Mouse (Mus musculus) testis, adult 2 months (tissue): ENCODE measurements around the gene Umodl1. TPM values are rescaled to one million over a fixed set of nuclear protein-coding genes. Genes with fewer than 3 reads are reported as not detected.
A peak's percentile ranks its signal among the peaks of the same experiment; 100 is the strongest.

Experiments
- H3K27ac ChIP-seq: fragments of 200-500 bp; 2 replicates; pipeline ENCODE4 v1.5.1; 2012; ENCODE audit warnings: low read depth, low read length; ENCODE audit not compliant: control insufficient read depth, insufficient read depth
- H3K27me3 ChIP-seq: fragments of 200-500 bp; 2 replicates; pipeline ENCODE4 v1.6.1; 2012; ENCODE audit warnings: mild to moderate bottlenecking, low read length, moderate library complexity; ENCODE audit not compliant: control insufficient read depth, insufficient read depth
- H3K36me3 ChIP-seq: fragments of 200-500 bp; 2 replicates; pipeline ENCODE4 v1.6.1; 2012; ENCODE audit warnings: mild to moderate bottlenecking, low read length; ENCODE audit not compliant: control insufficient read depth, insufficient read depth
- H3K4me1 ChIP-seq: fragments of 200-500 bp; 2 replicates; pipeline ENCODE4 v1.6.1; 2012; ENCODE audit warnings: low read length; ENCODE audit not compliant: control insufficient read depth, insufficient read depth
- H3K4me3 ChIP-seq: fragments of 200-500 bp; 2 replicates; pipeline ENCODE4 v1.5.1; 2012; ENCODE audit warnings: low read depth, mild to moderate bottlenecking, low read length, moderate library complexity, mixed read lengths; ENCODE audit not compliant: control insufficient read depth
- CTCF ChIP-seq: fragments of 200-500 bp; IDR thresholded peaks from 2 replicates; pipeline ENCODE4 v1.5.1; 2012; ENCODE audit warnings: low read depth, mild to moderate bottlenecking, inconsistent platforms, low read length, moderate library complexity; ENCODE audit not compliant: control insufficient read depth, insufficient read depth, insufficient replicate concordance
- POLR2A ChIP-seq: fragments of 200-500 bp; IDR thresholded peaks from 2 replicates; pipeline ENCODE4 v1.6.1; 2012; ENCODE audit warnings: low read depth, mild to moderate bottlenecking, inconsistent platforms, low read length, moderate library complexity; ENCODE audit not compliant: control insufficient read depth
- polyA plus RNA-seq: library from polyadenylated mRNA; depleted of rRNA; stranded (reverse); fragments of >200 nt; gene quantifications from 2 replicates; pipeline ENCODE4 v1.2.3, GENCODE M21; 2012

Umodl1 gene
- polyA plus RNA-seq, 1 experiment = 10.7 TPM

- H3K27me3 ChIP-seq = no peaks in the 10 kb centered on the region
- no peaks in the 10 kb centered on the region for H3K36me3 ChIP-seq
- no peak overlapping the region for H3K27ac ChIP-seq
- H3K4me3 ChIP-seq = no peak overlapping the region
- H3K4me1 ChIP-seq = no peaks in the 10 kb centered on the region
- TF ChIP-seq CTCF = no peak
- TF ChIP-seq POLR2A = no peak
These were observed 23.6 kb upstream of the Umodl1 start for GRCm38 (mm10) chr17:30930827-30931226.

GRCm38 (mm10) chr17:30932836-30933235 is 21.6 kb upstream of the Umodl1 start:
- no peaks in the 10 kb centered on the region for H3K27me3 ChIP-seq
- no peak overlapping the region for H3K27ac ChIP-seq
- H3K4me3 ChIP-seq = no peak overlapping the region
- TF ChIP-seq CTCF = no peak
- no peak for TF ChIP-seq POLR2A
- no peaks in the 10 kb centered on the region for H3K4me1 ChIP-seq
- H3K36me3 ChIP-seq = no peaks in the 10 kb centered on the region

- Histone ChIP-seq H3K4me1 (no peaks in the 10 kb centered on the region), H3K36me3 (no peaks in the 10 kb centered on the region), H3K4me3 (no peak overlapping the region), H3K27me3 (no peaks in the 10 kb centered on the region), H3K27ac (no peak overlapping the region)
- no peak for TF ChIP-seq CTCF
- no peak for TF ChIP-seq POLR2A
These were observed 19.1 kb upstream of the Umodl1 start for GRCm38 (mm10) chr17:30935301-30935700.

- Histone ChIP-seq H3K4me3 (no peak overlapping the region), H3K36me3 (no peaks in the 10 kb centered on the region), H3K27ac (no peak overlapping the region), H3K4me1 (no peaks in the 10 kb centered on the region), H3K27me3 (no peaks in the 10 kb centered on the region)
- no peak for TF ChIP-seq POLR2A
- no peak for TF ChIP-seq CTCF
These were observed 15.9 kb upstream of the Umodl1 start for GRCm38 (mm10) chr17:30938554-30938953.

DNA sequence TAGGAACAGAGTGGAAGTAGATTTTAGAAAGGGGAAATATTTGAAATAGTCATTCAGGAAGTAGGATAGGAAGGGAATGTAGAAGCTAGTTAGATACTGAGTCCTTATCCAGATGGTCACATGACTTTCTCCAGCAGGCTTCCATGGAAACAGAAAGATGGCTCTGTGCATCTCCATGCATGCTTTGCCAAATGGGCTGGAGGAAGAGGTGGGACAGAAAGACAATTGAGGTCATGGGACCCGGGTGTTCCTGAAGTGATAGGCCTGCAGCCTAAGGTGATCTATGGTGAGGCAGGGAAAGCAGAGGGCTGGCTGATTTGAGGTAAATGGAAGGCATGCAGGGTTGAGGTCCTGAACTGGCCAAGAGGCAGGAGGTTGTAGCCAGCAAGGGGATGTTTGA is 6.1 kb upstream of the Umodl1 start:
- Histone ChIP-seq H3K36me3 (no peaks in the 10 kb centered on the region), H3K4me3 (no peak overlapping the region), H3K4me1 (peaks cover 3% of the 10 kb centered on the region; the same call in 1 of the 2 replicates), H3K27me3 (no peaks in the 10 kb centered on the region), H3K27ac (no peak overlapping the region)
- no peak for TF ChIP-seq POLR2A
- TF ChIP-seq CTCF = no peak

- Histone ChIP-seq H3K27ac (no peak overlapping the region), H3K36me3 (no peaks in the 10 kb centered on the region), H3K4me1 (peaks cover 3% of the 10 kb centered on the region; the same call in 1 of the 2 replicates), H3K27me3 (no peaks in the 10 kb centered on the region), H3K4me3 (no peak overlapping the region)
- TF ChIP-seq CTCF (no peak), POLR2A (no peak)
These were observed 3.7 kb upstream of the Umodl1 start for GRCm38 (mm10) chr17:30950780-30951179.

DNA sequence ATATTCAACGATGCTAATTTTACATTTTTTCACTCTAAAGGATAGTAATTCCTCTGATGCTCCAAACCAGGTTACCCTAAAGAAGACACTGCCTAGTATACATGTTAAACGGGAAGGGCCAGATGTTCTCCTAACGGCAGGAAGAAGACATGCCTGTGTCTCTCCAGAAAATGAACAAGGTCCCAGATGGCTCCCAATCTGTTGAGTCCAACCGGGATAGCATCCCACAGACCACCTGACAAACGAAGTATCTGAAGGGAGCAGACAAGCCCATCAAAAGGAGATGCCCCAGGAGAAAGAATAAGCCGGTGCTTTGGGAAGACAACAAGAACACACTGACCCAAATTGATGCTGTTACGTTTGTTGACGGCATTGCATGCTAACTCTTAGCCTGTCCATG is 2.8 kb upstream of the Umodl1 start:
- H3K4me1 ChIP-seq = no peaks in the 10 kb centered on the region

DNA sequence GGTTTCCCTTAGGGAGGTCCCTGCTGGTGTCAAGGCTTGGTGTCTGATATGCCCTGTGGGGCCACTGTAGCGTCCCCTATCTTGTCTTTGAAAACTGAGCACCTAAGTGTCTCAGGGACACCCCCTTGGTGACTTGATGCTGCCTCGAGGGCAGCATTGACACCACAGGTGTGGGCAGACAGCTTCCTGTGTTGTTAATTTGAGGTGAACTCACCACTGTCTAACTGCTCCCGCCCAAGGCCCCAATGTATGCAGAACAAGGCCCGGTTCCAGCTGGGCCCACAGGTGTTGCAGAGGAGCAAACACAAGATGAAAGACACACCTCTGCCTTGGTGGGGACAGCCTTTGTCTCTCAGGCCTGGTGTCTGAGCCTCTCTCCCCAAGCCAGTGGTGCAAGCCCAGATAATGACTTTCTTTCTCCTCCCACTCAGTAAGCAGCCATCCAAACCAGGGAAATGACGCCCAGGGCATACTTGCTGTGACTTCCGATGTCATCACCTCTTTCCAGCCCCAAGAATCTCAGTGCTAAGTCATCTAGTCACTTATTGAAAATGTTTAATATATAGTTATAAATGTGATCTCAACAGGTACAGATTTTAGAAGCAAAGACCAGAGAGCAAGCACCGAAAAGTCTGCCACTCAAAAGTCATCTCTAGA is 7.6 kb downstream of the Umodl1 start:
- no peaks in the 10 kb centered on the region for H3K27me3 ChIP-seq
- H3K4me3 ChIP-seq = peak overlapping the region; percentile 76
- no peak overlapping the region for H3K27ac ChIP-seq
- TF ChIP-seq CTCF (no peak), POLR2A (no peak)
- peaks cover 3% of the 10 kb centered on the region; the same call in 1 of the 2 replicates for H3K4me1 ChIP-seq
- no peaks in the 10 kb centered on the region for H3K36me3 ChIP-seq

More for the DNA sequence above, 2.8 kb upstream of the Umodl1 start:
- Histone ChIP-seq H3K27me3 (no peaks in the 10 kb centered on the region), H3K36me3 (no peaks in the 10 kb centered on the region), H3K27ac (no peak overlapping the region), H3K4me3 (no peak overlapping the region)
- no peak for TF ChIP-seq POLR2A
- no peak for TF ChIP-seq CTCF
